Mouse (Mus musculus) stomach, embryonic 14.5 days (tissue): ENCODE measurements around the gene Mars. TPM values are rescaled to one million over a fixed set of nuclear protein-coding genes. Genes with fewer than 3 reads are reported as not detected.

Experiments
- ATAC-seq: fragments of 200-750 bp; cut with Nextera tagmentation; 2 replicates; pipeline ENCODE4 v1.8.0; 2017; ENCODE audit warnings: low read depth, moderate TSS enrichment; ENCODE audit not compliant: insufficient number of reproducible peaks, insufficient read depth, low FRiP score
- H3K27ac ChIP-seq: fragments of 300-500 bp; sonication (generic); 2 replicates; pipeline ENCODE4 v1.5.1; 2014; ENCODE audit warnings: mild to moderate bottlenecking, low read length, moderate library complexity, mixed read lengths
- H3K27me3 ChIP-seq: fragments of 300-500 bp; sonication (generic); 2 replicates; pipeline ENCODE4 v1.6.1; 2014; ENCODE audit warnings: low read length, control low read depth, mixed read lengths; ENCODE audit not compliant: control insufficient read depth, insufficient read depth
- H3K36me3 ChIP-seq: fragments of 300-500 bp; sonication (generic); 2 replicates; pipeline ENCODE4 v1.6.1; 2014; ENCODE audit warnings: mild to moderate bottlenecking, control low read depth, low read length, moderate library complexity, mixed read lengths; ENCODE audit not compliant: control insufficient read depth, insufficient read depth
- H3K4me1 ChIP-seq: fragments of 300-500 bp; sonication (generic); 2 replicates; pipeline ENCODE4 v1.6.1; 2014; ENCODE audit warnings: low read length, control low read depth, mixed read lengths; ENCODE audit not compliant: control insufficient read depth, insufficient read depth
- H3K4me2 ChIP-seq: fragments of 300-500 bp; sonication (generic); replicated peaks from 2 replicates; pipeline ENCODE4 v1.6.1; 2014; ENCODE audit warnings: low read depth, low read length, control low read depth
- H3K4me3 ChIP-seq: fragments of 300-500 bp; sonication (generic); 2 replicates; pipeline ENCODE4 v1.5.1; 2014; ENCODE audit warnings: low read depth, low read length, control low read depth
- H3K9ac ChIP-seq: fragments of 300-500 bp; sonication (generic); replicated peaks from 2 replicates; pipeline ENCODE4 v1.6.1; 2014; ENCODE audit warnings: low read depth, mild to moderate bottlenecking, control low read depth, low read length, moderate library complexity, mixed read lengths
- H3K9me3 ChIP-seq: fragments of 300-500 bp; sonication (generic); 2 replicates; pipeline ENCODE4 v1.6.1; 2016; ENCODE audit warnings: low read depth, low read length, control low read depth; ENCODE audit not compliant: control insufficient read depth
- WGBS: fragments of 180-500 bp; shearing (Covaris S2); extraction: QIAGEN DNeasy Blood & Tissue Kit; methylation state at CpG from one replicate; pipeline ENCODE4 v1.1.7; 2014; 5-methylcytosine and 5-hydroxymethylcytosine counted together
- polyA plus RNA-seq: library from polyadenylated mRNA; unstranded; fragments of >200 nt; fragmentation: Nextera tagmentation; extraction: Ambion mirVana; gene quantifications from 2 replicates; pipeline ENCODE4 v1.2.1, GENCODE M21; 2014

Gene Mars
- polyA plus RNA-seq, 1 experiment from 2014 or later, result 107 TPM

DNA sequence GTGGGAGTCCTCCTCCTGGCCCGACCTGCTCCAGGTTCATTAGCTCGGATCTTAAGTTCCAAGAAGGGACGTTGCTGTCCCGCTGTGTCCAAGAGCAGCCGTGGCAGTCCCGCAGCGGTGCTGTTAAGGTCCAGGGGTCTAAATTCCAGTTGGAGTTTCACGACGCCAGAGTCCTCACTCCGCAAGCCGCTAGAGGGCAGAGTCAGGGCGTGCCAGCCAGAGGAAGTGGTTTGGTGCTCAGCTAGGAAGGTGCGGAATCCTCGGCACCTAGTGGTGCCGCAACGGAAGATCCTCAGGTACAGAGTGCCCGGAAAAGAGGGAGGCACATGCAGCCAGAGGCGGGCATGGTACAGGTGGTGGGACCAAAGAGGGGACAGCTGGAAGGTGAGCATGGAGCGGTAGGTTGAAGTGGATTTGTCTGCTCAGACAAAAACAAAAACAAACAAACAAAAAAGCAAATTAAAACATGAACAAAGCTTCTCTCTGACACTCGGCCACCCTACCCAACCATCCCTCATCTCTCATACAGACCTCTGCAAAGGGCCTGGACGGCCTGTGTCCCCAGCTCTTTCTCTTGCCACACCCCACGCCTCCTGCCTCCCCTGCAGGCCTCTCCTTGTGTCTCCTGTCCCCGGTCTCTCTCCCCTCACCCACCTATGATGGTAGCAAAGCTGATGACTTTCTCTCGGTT, 39.2 kb upstream of the Mars start:
- Histone ChIP-seq H3K9me3 (no peaks in the 10 kb centered on the region), H3K4me2 (peak overlapping the region; percentile 45), H3K4me1 (no peaks in the 10 kb centered on the region), H3K36me3 (no peaks in the 10 kb centered on the region), H3K27ac (no peak overlapping the region), H3K27me3 (no peaks in the 10 kb centered on the region), H3K4me3 (no peak overlapping the region), H3K9ac (no peak overlapping the region)
- WGBS, result 11% methylated on average over 24 of the region's 24 CpGs
- ATAC-seq, result peak; percentile 77; the same call in 1 of the 2 replicates

DNA sequence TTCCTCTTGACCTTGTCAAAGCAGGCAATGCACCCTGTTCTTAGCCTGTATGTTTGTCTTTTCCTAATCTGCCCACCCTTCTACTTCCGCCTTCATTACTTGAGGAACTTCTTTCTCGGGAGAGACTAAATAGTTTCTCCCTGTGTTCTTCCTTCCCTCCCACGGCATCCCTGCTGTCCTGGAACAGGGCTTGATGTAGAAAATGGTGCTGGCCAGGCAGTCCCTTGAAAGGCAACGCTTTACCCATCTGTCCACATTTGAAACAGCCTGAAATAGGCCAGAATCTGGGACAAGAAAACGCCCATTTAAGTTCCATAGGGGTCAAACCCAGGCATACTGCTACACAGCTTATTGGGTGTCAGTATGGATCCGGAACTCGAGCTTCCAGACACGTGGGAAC, 38.2 kb upstream of the Mars start:
- 76% methylated on average over 8 of the region's 8 CpGs for WGBS
- Histone ChIP-seq H3K4me3 (no peak overlapping the region), H3K27me3 (no peaks in the 10 kb centered on the region), H3K4me1 (no peaks in the 10 kb centered on the region), H3K4me2 (no peak overlapping the region), H3K27ac (no peak overlapping the region), H3K9me3 (no peaks in the 10 kb centered on the region), H3K9ac (no peak overlapping the region), H3K36me3 (no peaks in the 10 kb centered on the region)
- no peak for ATAC-seq

GRCm38 (mm10) chr10:127348957-127349356, 37.4 kb upstream of the Mars start:
- Histone ChIP-seq H3K4me2 (no peak overlapping the region), H3K4me3 (no peak overlapping the region), H3K9ac (no peak overlapping the region), H3K27me3 (no peaks in the 10 kb centered on the region), H3K9me3 (no peaks in the 10 kb centered on the region), H3K4me1 (no peaks in the 10 kb centered on the region), H3K27ac (no peak overlapping the region), H3K36me3 (no peaks in the 10 kb centered on the region)
- no peak for ATAC-seq
- 75% methylated on average over 4 of the region's 4 CpGs for WGBS

DNA sequence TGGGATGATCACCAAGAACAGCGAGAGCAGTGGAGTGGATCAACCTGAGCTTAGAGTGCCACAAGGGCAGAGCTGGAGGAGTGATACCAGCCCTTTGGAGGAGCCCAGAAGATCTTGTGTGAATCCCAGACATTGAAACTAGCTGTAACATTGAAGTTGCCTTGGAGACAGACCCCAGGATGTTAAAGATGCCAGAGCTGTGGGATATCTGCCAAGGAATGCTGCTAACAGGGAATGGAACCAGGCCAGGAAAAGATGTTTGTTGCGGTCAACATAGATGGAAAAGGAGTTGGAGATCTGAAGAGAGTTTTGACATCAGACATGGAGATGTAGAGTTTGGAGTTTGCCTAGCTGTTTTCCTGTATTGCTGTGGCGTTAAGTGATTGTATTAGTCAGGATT, 34.6 kb upstream of the Mars start:
- no peaks in the 10 kb centered on the region for H3K4me1 ChIP-seq
- no peak overlapping the region for H3K27ac ChIP-seq
- no peak overlapping the region for H3K9ac ChIP-seq
- H3K27me3 ChIP-seq, result no peaks in the 10 kb centered on the region
- no peak overlapping the region for H3K4me2 ChIP-seq
- H3K4me3 ChIP-seq, result no peak overlapping the region
- H3K36me3 ChIP-seq, result no peaks in the 10 kb centered on the region
- 83% methylated on average over 3 of the region's 3 CpGs for WGBS
- no peaks in the 10 kb centered on the region for H3K9me3 ChIP-seq
- ATAC-seq, result no peak

GRCm38 (mm10) chr10:127343029-127343428, 31.4 kb upstream of the Mars start:
- Histone ChIP-seq H3K4me1 (0 out of 2 replicates have a peak, but pooled peaks cover 6% of the 10 kb centered on the region), H3K27ac (no peak overlapping the region), H3K9me3 (no peaks in the 10 kb centered on the region), H3K36me3 (peaks cover under 1% of the 10 kb centered on the region; the same call in 1 of the 2 replicates), H3K4me3 (no peak overlapping the region), H3K4me2 (no peak overlapping the region), H3K27me3 (no peaks in the 10 kb centered on the region), H3K9ac (no peak overlapping the region)
- no peak for ATAC-seq
- 66% methylated on average over 3 of the region's 3 CpGs for WGBS

- WGBS, result under 1% methylated on average over 29 of the region's 29 CpGs
- no peaks in the 10 kb centered on the region for H3K27me3 ChIP-seq
- peak within 1 kb of the TSS; percentile 97 for H3K27ac ChIP-seq
- peaks cover 5% of the 10 kb centered on the region; the same call in 1 of the 2 replicates for H3K36me3 ChIP-seq
- H3K4me1 ChIP-seq, result 0 out of 2 replicates have a peak, but pooled peaks cover 6% of the 10 kb centered on the region
- H3K9me3 ChIP-seq, result no peaks in the 10 kb centered on the region
- peak; percentile 24; the same call in 1 of the 2 replicates for ATAC-seq
- peak within 1 kb of the TSS; percentile 92 for H3K4me2 ChIP-seq
- peak within 1 kb of the TSS; percentile 57 for H3K4me3 ChIP-seq
- H3K9ac ChIP-seq, result peak within 1 kb of the TSS; percentile 57
Measured at GRCm38 (mm10) chr10:127341891-127342639, 30.5 kb upstream of the Mars start, which contains the start of gene Gli1. Gli1 (minus strand) TSS chr10:127341974.

- no peak for ATAC-seq
- WGBS, result 4% methylated on average over 4 of the region's 11 CpGs
- peak overlapping the region; percentile 57 for H3K9ac ChIP-seq
- H3K4me3 ChIP-seq, result peak overlapping the region; percentile 57
- H3K9me3 ChIP-seq, result no peaks in the 10 kb centered on the region
- no peaks in the 10 kb centered on the region for H3K27me3 ChIP-seq
- peak overlapping the region; percentile 92 for H3K4me2 ChIP-seq
- 0 out of 2 replicates have a peak, but pooled peaks cover 6% of the 10 kb centered on the region for H3K4me1 ChIP-seq
- peaks cover 9% of the 10 kb centered on the region; the same call in 1 of the 2 replicates for H3K36me3 ChIP-seq
- peak overlapping the region; percentile 97 for H3K27ac ChIP-seq
Measured at GRCm38 (mm10) chr10:127341360-127341690, 29.7 kb upstream of the Mars start.

- Histone ChIP-seq H3K4me3 (peak overlapping the region; percentile 57), H3K9ac (peak overlapping the region; percentile 57), H3K4me1 (0 out of 2 replicates have a peak, but pooled peaks cover 6% of the 10 kb centered on the region), H3K9me3 (no peaks in the 10 kb centered on the region), H3K27me3 (no peaks in the 10 kb centered on the region), H3K36me3 (peaks cover 9% of the 10 kb centered on the region; the same call in 1 of the 2 replicates), H3K4me2 (peak overlapping the region; percentile 92), H3K27ac (peak overlapping the region; percentile 97)
- no peak for ATAC-seq
- WGBS, result under 1% methylated on average over 27 of the region's 27 CpGs
Measured at GRCm38 (mm10) chr10:127340577-127341359, 29.2 kb upstream of the Mars start.
